Mouse (Mus musculus): Measurements from ENCODE around the gene Tet2. TPM values are rescaled to one million over a fixed set of nuclear protein-coding genes. Genes with fewer than 3 reads are reported as not detected.
"Not testable (repeated sequence)": the region's sequence is repeated elsewhere in the genome, so short reads cannot be mapped to it uniquely, and the experiment has no call there.

The Tet2 gene
- polyA plus RNA-seq, 2 experiments = 15.9 to 17.7 TPM

GRCm38 (mm10) chr3:133542084-133542483 is 2.9 kb downstream of the Tet2 start:
- H3K9ac ChIP-seq (ENCODE audit: low read depth, low read length, severe bottlenecking) = no peak overlapping the region
- H3K4me2 ChIP-seq (replicated peaks; ENCODE audit: low read depth, low read length, severe bottlenecking) = peak overlapping the region; percentile 68
- no peak for TF ChIP-seq POLR2A (IDR thresholded peaks at IDR 0.05; ENCODE audit: borderline replicate concordance, extremely low read depth, insufficient read depth, insufficient read length)
- peaks cover 9% of the 10 kb centered on the region for H3K4me1 ChIP-seq (ENCODE audit: control insufficient read depth, insufficient read depth, low read length)
- H3K27ac ChIP-seq (replicated peaks; ENCODE audit: low read depth, low read length) = no peak overlapping the region
- H3K36me3 ChIP-seq (ENCODE audit: control insufficient read depth, insufficient read depth, low read length) = peaks cover 11% of the 10 kb centered on the region
- no peak for DNase-seq (ENCODE audit: low spot score)
- ATAC-seq (ENCODE audit: low FRiP score, low read depth) = no peak
- no peaks in the 10 kb centered on the region for H3K27me3 ChIP-seq (ENCODE audit: control insufficient read depth, insufficient read depth, low read length)
- no peaks in the 10 kb centered on the region for H3K9me3 ChIP-seq (ENCODE audit: control insufficient read depth, low read length)
- H3K4me3 ChIP-seq (replicated peaks; ENCODE audit: low read length) = peak overlapping the region; percentile 69; the same call in 1 of the 2 replicates

GRCm38 (mm10) chr3:133541000-133541399 is 3.9 kb downstream of the Tet2 start:
- Histone ChIP-seq H3K4me2 (replicated peaks; ENCODE audit: low read depth, low read length, severe bottlenecking) (no peak overlapping the region), H3K4me3 (replicated peaks; ENCODE audit: low read length) (no peak overlapping the region), H3K9me3 (ENCODE audit: control insufficient read depth, low read length) (no peaks in the 10 kb centered on the region), H3K27me3 (ENCODE audit: control insufficient read depth, insufficient read depth, low read length) (no peaks in the 10 kb centered on the region), H3K27ac (replicated peaks; ENCODE audit: low read depth, low read length) (no peak overlapping the region), H3K4me1 (ENCODE audit: control insufficient read depth, insufficient read depth, low read length) (peaks cover 9% of the 10 kb centered on the region), H3K9ac (ENCODE audit: low read depth, low read length, severe bottlenecking) (no peak overlapping the region), H3K36me3 (ENCODE audit: control insufficient read depth, insufficient read depth, low read length) (peaks cover 11% of the 10 kb centered on the region)
- no peak for ATAC-seq (ENCODE audit: low FRiP score, low read depth)
- DNase-seq (ENCODE audit: low spot score) = no peak
- no peak for TF ChIP-seq POLR2A (IDR thresholded peaks at IDR 0.05; ENCODE audit: borderline replicate concordance, extremely low read depth, insufficient read depth, insufficient read length)

- Histone ChIP-seq H3K9ac (ENCODE audit: low read depth, low read length, severe bottlenecking) (no peak overlapping the region), H3K4me2 (replicated peaks; ENCODE audit: low read depth, low read length, severe bottlenecking) (no peak overlapping the region), H3K27ac (replicated peaks; ENCODE audit: low read depth, low read length) (no peak overlapping the region), H3K36me3 (ENCODE audit: control insufficient read depth, insufficient read depth, low read length) (peaks cover 11% of the 10 kb centered on the region), H3K27me3 (ENCODE audit: control insufficient read depth, insufficient read depth, low read length) (no peaks in the 10 kb centered on the region), H3K9me3 (ENCODE audit: control insufficient read depth, low read length) (no peaks in the 10 kb centered on the region), H3K4me3 (replicated peaks; ENCODE audit: low read length) (no peak overlapping the region), H3K4me1 (ENCODE audit: control insufficient read depth, insufficient read depth, low read length) (peaks cover 9% of the 10 kb centered on the region)
- DNase-seq (ENCODE audit: low spot score) = no peak
- 54% methylated on average over 4 of the region's 4 CpGs for WGBS
- no peak for TF ChIP-seq POLR2A (IDR thresholded peaks at IDR 0.05; ENCODE audit: borderline replicate concordance, extremely low read depth, insufficient read depth, insufficient read length)
- no peak for ATAC-seq (ENCODE audit: low FRiP score, low read depth)
These were observed 4.9 kb downstream of the Tet2 start for GRCm38 (mm10) chr3:133539991-133540390.

- H3K4me2 ChIP-seq (replicated peaks; ENCODE audit: low read depth, low read length, severe bottlenecking); H3K27ac ChIP-seq (replicated peaks; ENCODE audit: low read depth, low read length); H3K27me3 ChIP-seq (ENCODE audit: control insufficient read depth, insufficient read depth, low read length); H3K9me3 ChIP-seq (ENCODE audit: control insufficient read depth, low read length); H3K9ac ChIP-seq (ENCODE audit: low read depth, low read length, severe bottlenecking); DNase-seq (ENCODE audit: low spot score); H3K4me3 ChIP-seq (replicated peaks; ENCODE audit: low read length); ATAC-seq (ENCODE audit: low FRiP score, low read depth): not testable (repeated sequence)
- 85% methylated on average over 4 of the region's 4 CpGs for WGBS
- Histone ChIP-seq H3K36me3 (ENCODE audit: control insufficient read depth, insufficient read depth, low read length) (peaks cover 11% of the 10 kb centered on the region), H3K4me1 (ENCODE audit: control insufficient read depth, insufficient read depth, low read length) (peaks cover 12% of the 10 kb centered on the region)
These were observed 6.4 kb downstream of the Tet2 start for GRCm38 (mm10) chr3:133538499-133538898.

- no peak overlapping the region for H3K4me3 ChIP-seq (replicated peaks; ENCODE audit: low read length)
- 82% methylated on average over 6 of the region's 6 CpGs for WGBS
- H3K36me3 ChIP-seq (ENCODE audit: control insufficient read depth, insufficient read depth, low read length) = peaks cover 11% of the 10 kb centered on the region
- no peaks in the 10 kb centered on the region for H3K9me3 ChIP-seq (ENCODE audit: control insufficient read depth, low read length)
- no peak overlapping the region for H3K4me2 ChIP-seq (replicated peaks; ENCODE audit: low read depth, low read length, severe bottlenecking)
- H3K9ac ChIP-seq (ENCODE audit: low read depth, low read length, severe bottlenecking) = no peak overlapping the region
- no peak overlapping the region for H3K27ac ChIP-seq (replicated peaks; ENCODE audit: low read depth, low read length)
- no peak for TF ChIP-seq POLR2A (IDR thresholded peaks at IDR 0.05; ENCODE audit: borderline replicate concordance, extremely low read depth, insufficient read depth, insufficient read length)
- no peak for ATAC-seq (ENCODE audit: low FRiP score, low read depth)
- no peak for DNase-seq (ENCODE audit: low spot score)
- H3K4me1 ChIP-seq (ENCODE audit: control insufficient read depth, insufficient read depth, low read length) = peaks cover 8% of the 10 kb centered on the region
- H3K27me3 ChIP-seq (ENCODE audit: control insufficient read depth, insufficient read depth, low read length) = no peaks in the 10 kb centered on the region
These were observed 9.3 kb downstream of the Tet2 start for GRCm38 (mm10) chr3:133535644-133536043.

GRCm38 (mm10) chr3:133534066-133534465 is 10.9 kb downstream of the Tet2 start:
- Histone ChIP-seq H3K9ac (ENCODE audit: low read depth, low read length, severe bottlenecking) (no peak overlapping the region), H3K9me3 (ENCODE audit: control insufficient read depth, low read length) (no peaks in the 10 kb centered on the region), H3K36me3 (ENCODE audit: control insufficient read depth, insufficient read depth, low read length) (peaks cover 11% of the 10 kb centered on the region), H3K4me1 (ENCODE audit: control insufficient read depth, insufficient read depth, low read length) (peaks cover 8% of the 10 kb centered on the region), H3K27ac (replicated peaks; ENCODE audit: low read depth, low read length) (no peak overlapping the region), H3K4me2 (replicated peaks; ENCODE audit: low read depth, low read length, severe bottlenecking) (no peak overlapping the region), H3K4me3 (replicated peaks; ENCODE audit: low read length) (no peak overlapping the region), H3K27me3 (ENCODE audit: control insufficient read depth, insufficient read depth, low read length) (no peaks in the 10 kb centered on the region)
- no peak for DNase-seq (ENCODE audit: low spot score)
- ATAC-seq (ENCODE audit: low FRiP score, low read depth) = no peak
- WGBS = 32% methylated on average over 6 of the region's 6 CpGs
- TF ChIP-seq POLR2A (IDR thresholded peaks at IDR 0.05; ENCODE audit: borderline replicate concordance, extremely low read depth, insufficient read depth, insufficient read length) = no peak

Data from limb, embryonic 14.5 days (tissue).